Mouse (Mus musculus) megakaryocyte, embryonic 14.5 days (primary cell): Measurements from ENCODE around the gene Adamts9. TPM values are rescaled to one million over a fixed set of nuclear protein-coding genes. Genes with fewer than 3 reads are reported as not detected.

Experiments
- H3K27me3 ChIP-seq: replicated peaks from 2 replicates; pipeline ENCODE3; 2012; ENCODE audit warnings: inconsistent platforms
- H3K36me3 ChIP-seq: replicated peaks from 2 replicates; pipeline ENCODE3; 2012; ENCODE audit warnings: low read length, inconsistent platforms, mixed read lengths
- H3K4me1 ChIP-seq: 2 replicates; pipeline ENCODE4 v1.6.1; 2012; ENCODE audit warnings: inconsistent platforms
- H3K4me3 ChIP-seq: replicated peaks from 2 replicates; pipeline ENCODE3; 2012; ENCODE audit warnings: moderate library complexity, mild to moderate bottlenecking, inconsistent platforms
- H3K9me3 ChIP-seq: 2 replicates; pipeline ENCODE4 v1.6.1; 2012; ENCODE audit warnings: inconsistent platforms
- FLI1 ChIP-seq: IDR thresholded peaks from 2 replicates; pipeline ENCODE4 v1.6.1; 2012; ENCODE audit warnings: low read length, inconsistent platforms, mixed read lengths
- GATA1 ChIP-seq: IDR thresholded peaks from 3 replicates; pipeline ENCODE4 v1.6.1; 2012; ENCODE audit warnings: mixed read lengths, low read length, inconsistent platforms, borderline replicate concordance
- polyA plus RNA-seq: library from polyadenylated mRNA; stranded (reverse); fragments of >175 nt; gene quantifications from 2 replicates; pipeline ENCODE4 v1.2.3, GENCODE M21; 2012; ENCODE audit warnings: low replicate concordance; ENCODE audit not compliant: insufficient read depth

The Adamts9 gene
- polyA plus RNA-seq, 1 experiment = not detected

DNA sequence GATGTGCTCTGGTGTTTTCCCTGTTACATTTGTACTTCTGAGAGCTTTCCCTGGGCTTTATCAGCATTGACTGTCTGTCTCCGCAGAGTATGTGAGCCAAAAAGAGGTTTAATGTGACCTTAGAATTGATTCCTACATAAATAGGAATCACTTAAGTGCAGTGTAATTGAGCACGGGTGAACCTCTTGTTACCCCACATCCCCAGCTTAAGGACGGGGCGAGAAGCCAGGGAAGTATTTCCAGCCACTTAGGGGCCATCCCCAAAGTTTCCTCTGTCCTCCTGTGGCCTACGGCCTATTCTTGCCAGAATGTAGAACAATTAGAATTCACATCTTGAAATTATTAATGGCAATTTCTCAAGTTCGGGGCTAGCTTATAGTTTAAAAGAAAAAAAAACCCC, 149.5 kb downstream of the Adamts9 start:
- TF ChIP-seq GATA1 (no peak), FLI1 (no peak)

DNA sequence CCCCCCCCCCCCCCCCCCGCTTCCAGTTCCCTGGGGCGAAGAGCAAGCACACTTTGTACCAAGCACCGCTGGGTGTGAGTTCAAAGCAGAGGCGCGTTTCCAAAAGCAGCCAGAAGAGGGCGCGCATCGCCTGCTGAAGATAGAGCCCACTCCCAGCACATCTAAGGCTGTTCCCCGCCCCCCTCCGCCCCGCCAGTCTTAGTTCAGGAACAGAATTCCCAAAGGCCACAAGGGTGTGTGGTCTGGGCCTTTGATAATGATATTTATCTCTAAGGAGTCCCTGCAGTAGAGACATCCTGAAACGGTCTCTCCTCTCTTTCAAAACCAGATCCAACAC, 155.9 kb downstream of the Adamts9 start:
- no peaks in the 10 kb centered on the region for H3K9me3 ChIP-seq
- TF ChIP-seq FLI1 = no peak
- TF ChIP-seq GATA1 = no peak
- H3K4me1 ChIP-seq = no peaks in the 10 kb centered on the region
- no peak overlapping the region for H3K4me3 ChIP-seq
- H3K36me3 ChIP-seq = no peaks in the 10 kb centered on the region
- H3K27me3 ChIP-seq = peaks cover 13% of the 10 kb centered on the region

More for the DNA sequence above, 149.5 kb downstream of the Adamts9 start:
- H3K9me3 ChIP-seq = peaks cover 12% of the 10 kb centered on the region
- no peaks in the 10 kb centered on the region for H3K27me3 ChIP-seq
- no peaks in the 10 kb centered on the region for H3K36me3 ChIP-seq
- H3K4me3 ChIP-seq = no peak overlapping the region
- H3K4me1 ChIP-seq = no peaks in the 10 kb centered on the region

- no peaks in the 10 kb centered on the region for H3K36me3 ChIP-seq
- H3K9me3 ChIP-seq = no peaks in the 10 kb centered on the region
- no peak overlapping the region for H3K4me3 ChIP-seq
- peaks cover 13% of the 10 kb centered on the region for H3K27me3 ChIP-seq
- TF ChIP-seq GATA1 (no peak), FLI1 (no peak)
- no peaks in the 10 kb centered on the region for H3K4me1 ChIP-seq
Measured at GRCm38 (mm10) chr6:92786701-92787375, 156.5 kb downstream of the Adamts9 start.

- Histone ChIP-seq H3K9me3 (no peaks in the 10 kb centered on the region), H3K4me1 (no peaks in the 10 kb centered on the region), H3K27me3 (peaks cover 13% of the 10 kb centered on the region), H3K4me3 (no peak overlapping the region), H3K36me3 (no peaks in the 10 kb centered on the region)
- TF ChIP-seq GATA1 (no peak), FLI1 (no peak)
Measured at GRCm38 (mm10) chr6:92784782-92785181, 158.5 kb downstream of the Adamts9 start.

- Histone ChIP-seq H3K4me1 (no peaks in the 10 kb centered on the region), H3K27me3 (peaks cover 6% of the 10 kb centered on the region), H3K4me3 (no peak overlapping the region), H3K9me3 (no peaks in the 10 kb centered on the region), H3K36me3 (no peaks in the 10 kb centered on the region)
- TF ChIP-seq GATA1 (no peak), FLI1 (no peak)
Measured at GRCm38 (mm10) chr6:92781446-92781845, 161.8 kb downstream of the Adamts9 start.

GRCm38 (mm10) chr6:92779935-92780205, 163.4 kb downstream of the Adamts9 start:
- no peaks in the 10 kb centered on the region for H3K4me1 ChIP-seq
- TF ChIP-seq FLI1 (no peak), GATA1 (no peak)
- H3K27me3 ChIP-seq = no peaks in the 10 kb centered on the region
- H3K4me3 ChIP-seq = no peak overlapping the region
- no peaks in the 10 kb centered on the region for H3K9me3 ChIP-seq
- H3K36me3 ChIP-seq = no peaks in the 10 kb centered on the region

- TF ChIP-seq FLI1 (no peak), GATA1 (no peak)
- H3K4me1 ChIP-seq = no peaks in the 10 kb centered on the region
- no peaks in the 10 kb centered on the region for H3K9me3 ChIP-seq
- H3K27me3 ChIP-seq = no peaks in the 10 kb centered on the region
- no peaks in the 10 kb centered on the region for H3K36me3 ChIP-seq
- H3K4me3 ChIP-seq = no peak overlapping the region
Measured at GRCm38 (mm10) chr6:92779140-92779934, 164.0 kb downstream of the Adamts9 start.

DNA sequence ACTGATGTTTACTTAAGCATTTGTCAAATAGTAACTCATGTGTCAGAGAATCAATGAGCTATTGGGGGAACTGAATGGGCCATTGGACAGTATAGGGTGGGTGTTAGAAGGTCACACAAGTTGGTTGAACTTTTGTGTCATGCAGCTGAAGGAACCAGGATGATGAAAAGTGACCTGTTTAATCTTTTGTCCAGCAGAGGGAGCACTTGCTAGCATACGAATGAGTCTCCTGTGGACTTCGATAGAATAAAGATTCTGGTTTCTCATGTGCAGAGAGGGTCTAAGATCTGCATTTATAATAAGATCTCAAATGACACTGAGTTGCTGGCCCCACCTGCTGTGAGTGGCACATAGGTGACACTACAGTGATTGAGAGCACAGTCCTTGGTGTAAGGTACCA, 166.9 kb downstream of the Adamts9 start:
- H3K36me3 ChIP-seq = no peaks in the 10 kb centered on the region

GRCm38 (mm10) chr6:92762372-92762771, 180.9 kb downstream of the Adamts9 start:
- Histone ChIP-seq H3K36me3 (no peaks in the 10 kb centered on the region), H3K4me1 (no peaks in the 10 kb centered on the region), H3K27me3 (no peaks in the 10 kb centered on the region), H3K9me3 (peaks cover 11% of the 10 kb centered on the region; the same call in 1 of the 2 replicates), H3K4me3 (no peak overlapping the region)
- TF ChIP-seq GATA1 = no peak
- no peak for TF ChIP-seq FLI1

More for the DNA sequence above, 166.9 kb downstream of the Adamts9 start:
- 0 out of 2 replicates have a peak, but pooled peaks cover 2% of the 10 kb centered on the region for H3K9me3 ChIP-seq
- H3K4me3 ChIP-seq = no peak overlapping the region
- H3K4me1 ChIP-seq = no peaks in the 10 kb centered on the region
- no peaks in the 10 kb centered on the region for H3K27me3 ChIP-seq
- TF ChIP-seq GATA1 (no peak), FLI1 (no peak)

DNA sequence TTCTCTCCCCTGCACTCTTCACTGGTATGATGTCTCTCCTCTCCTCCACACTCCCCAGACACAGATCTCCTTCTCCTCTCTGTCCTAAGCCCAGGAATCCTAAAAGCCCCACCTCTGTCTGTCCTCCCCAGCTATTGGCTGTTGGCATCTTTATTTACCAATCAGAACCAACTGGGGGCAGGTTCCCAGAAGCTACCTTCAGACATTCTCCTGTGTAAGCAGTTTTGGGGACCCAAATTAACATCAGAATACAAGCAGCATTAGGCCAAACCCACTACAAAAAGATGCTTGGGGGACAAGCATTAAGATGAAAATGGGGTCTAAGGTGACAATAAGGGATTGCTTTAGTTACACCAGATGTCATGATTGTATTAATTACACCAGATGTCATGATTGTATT, 183.7 kb downstream of the Adamts9 start:
- peaks cover 15% of the 10 kb centered on the region; the same call in 1 of the 2 replicates for H3K9me3 ChIP-seq
- no peaks in the 10 kb centered on the region for H3K36me3 ChIP-seq
- no peaks in the 10 kb centered on the region for H3K4me1 ChIP-seq
- H3K4me3 ChIP-seq = no peak overlapping the region
- H3K27me3 ChIP-seq = no peaks in the 10 kb centered on the region
- TF ChIP-seq FLI1 (no peak), GATA1 (no peak)
